Mouse (Mus musculus) gastrocnemius, postnatal 25 days (tissue): ENCODE measurements around the gene Cemip. TPM values are rescaled to one million over a fixed set of nuclear protein-coding genes. Genes with fewer than 3 reads are reported as not detected.

Source experiments
- DNase-seq: peaks from one replicate; pipeline ENCODE4 v3.0.0; 2022
- total RNA-seq, 2 experiments: library from RNA; stranded (reverse); gene quantifications; 1 replicate in 1 of 2; 2 replicates in 1 of 2; pipeline ENCODE4 v1.2.3; 2021

Gene Cemip
- total RNA-seq, 2 experiments from 2014 or later: not detected

DNA sequence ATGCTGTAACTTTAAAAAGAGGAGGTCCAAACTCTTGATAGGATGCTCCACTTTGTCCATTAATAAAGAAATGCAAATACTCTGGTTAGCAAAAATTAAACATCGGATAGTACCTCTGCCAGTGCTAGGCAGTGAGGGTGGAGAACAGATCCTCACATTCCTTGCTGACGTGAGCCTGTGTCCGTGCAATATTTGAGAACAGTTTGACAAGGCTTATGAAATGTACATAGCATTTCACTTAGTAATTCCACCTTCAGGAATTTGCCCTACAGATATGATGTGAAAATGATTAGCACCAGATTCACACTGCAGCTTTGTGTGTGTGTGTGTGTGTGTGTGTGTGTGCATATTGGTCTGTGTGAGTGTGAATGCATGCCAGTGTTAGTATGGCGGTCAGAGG lies 4.5 kb upstream of the Cemip start:
- no peak for DNase-seq

DNA sequence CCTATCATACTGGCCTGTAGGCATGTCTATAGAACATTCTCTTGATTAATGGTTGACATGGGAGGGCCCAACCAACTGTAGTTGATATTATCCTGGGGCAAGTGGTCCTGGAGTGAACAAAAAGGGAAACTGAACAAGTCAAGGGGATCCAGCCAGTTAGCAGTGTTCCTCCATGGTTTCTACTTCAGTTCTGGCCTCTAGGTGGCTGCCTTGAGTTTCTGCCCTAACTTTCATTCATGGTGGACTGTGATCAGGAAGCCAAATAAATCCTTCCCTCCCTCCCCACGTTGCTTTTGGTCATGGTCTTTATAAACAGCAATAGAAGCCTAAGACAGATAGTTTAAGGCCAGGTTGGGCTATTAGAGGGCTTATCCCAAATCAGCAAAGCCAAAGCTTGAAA lies 3.5 kb upstream of the Cemip start:
- no peak for DNase-seq

DNA sequence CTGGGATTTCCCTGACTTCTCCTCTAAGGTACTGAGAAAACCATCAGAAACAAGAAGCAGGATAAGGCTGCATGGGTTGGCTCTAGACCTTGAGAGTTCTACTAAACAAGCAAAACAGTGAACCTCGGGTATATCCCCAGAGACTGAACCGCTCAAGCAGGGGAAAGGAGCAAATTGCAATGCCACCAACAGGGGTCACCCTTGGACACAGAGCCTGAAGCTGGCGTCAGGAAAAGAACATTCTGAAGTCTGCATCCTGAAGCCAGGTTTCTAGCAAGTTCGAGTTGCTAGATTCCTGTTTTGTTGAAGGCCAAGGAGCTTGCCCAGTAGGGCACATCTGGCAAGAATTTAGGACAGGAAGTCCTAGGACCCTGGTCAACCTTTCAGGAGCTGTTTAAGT lies 2.7 kb upstream of the Cemip start:
- DNase-seq: peak; percentile 32

DNA sequence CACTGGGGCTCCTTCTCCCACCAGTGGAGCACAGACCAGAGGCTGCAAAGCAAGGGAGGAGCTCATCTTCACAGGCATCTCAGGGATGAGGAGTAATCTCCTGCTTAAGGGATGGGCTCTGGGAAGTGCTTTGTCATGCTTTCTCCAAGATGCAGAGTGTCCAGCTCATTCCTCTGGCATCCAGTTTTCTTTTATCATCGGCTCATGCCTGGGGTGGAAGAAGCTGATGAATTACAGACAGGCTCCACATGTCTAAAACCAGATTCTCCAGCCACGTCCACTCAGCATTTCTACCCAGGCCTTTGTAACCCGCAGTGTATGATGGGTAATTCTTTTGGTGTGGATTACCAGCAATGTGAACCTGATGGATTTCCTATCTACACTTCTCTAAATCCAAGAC lies 1.9 kb upstream of the Cemip start:
- DNase-seq: no peak

DNA sequence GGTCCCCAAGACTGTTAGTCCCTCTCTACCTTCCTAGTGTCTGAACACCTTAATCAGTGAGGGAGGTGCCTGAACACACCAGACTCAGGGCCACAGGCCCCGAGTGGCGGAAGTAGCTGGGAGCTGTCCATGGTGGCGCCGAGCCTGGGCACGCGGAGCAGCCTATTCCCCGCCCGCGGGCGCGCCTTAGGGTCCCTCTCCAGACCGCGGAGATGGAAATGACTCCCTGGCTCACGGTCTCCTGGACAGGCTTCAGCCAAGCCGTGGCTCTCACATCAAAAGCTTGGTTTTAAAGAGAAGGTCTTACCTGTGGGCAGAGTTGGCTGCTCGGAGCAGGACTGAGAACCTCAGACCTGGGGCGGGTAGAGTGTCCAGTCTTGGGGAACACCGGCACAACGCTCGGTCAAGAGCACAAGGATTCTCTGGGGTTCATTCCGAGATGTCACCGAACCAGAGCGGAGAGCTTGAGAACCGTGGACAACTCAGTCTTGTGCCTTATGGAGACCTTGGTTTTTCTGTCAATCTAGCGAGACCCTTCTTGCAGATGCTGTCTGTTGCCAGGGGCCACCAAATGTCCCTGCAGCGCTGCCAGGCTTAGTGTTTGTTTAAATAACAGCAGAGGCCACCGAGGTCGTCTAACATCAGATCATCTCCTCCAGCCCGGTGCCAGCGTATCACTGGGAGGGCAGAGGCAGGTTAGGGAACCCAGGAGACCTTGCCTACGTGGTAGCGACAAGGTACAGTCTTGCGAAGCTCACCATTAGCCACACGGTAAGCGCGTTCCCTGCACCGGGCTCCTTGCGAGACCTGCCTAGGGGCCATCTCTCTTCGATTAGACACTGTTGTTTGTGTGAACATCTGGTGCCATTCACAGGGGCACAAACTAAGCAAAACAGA lies 1.0 kb downstream of the Cemip start:
- DNase-seq: no peak

DNA sequence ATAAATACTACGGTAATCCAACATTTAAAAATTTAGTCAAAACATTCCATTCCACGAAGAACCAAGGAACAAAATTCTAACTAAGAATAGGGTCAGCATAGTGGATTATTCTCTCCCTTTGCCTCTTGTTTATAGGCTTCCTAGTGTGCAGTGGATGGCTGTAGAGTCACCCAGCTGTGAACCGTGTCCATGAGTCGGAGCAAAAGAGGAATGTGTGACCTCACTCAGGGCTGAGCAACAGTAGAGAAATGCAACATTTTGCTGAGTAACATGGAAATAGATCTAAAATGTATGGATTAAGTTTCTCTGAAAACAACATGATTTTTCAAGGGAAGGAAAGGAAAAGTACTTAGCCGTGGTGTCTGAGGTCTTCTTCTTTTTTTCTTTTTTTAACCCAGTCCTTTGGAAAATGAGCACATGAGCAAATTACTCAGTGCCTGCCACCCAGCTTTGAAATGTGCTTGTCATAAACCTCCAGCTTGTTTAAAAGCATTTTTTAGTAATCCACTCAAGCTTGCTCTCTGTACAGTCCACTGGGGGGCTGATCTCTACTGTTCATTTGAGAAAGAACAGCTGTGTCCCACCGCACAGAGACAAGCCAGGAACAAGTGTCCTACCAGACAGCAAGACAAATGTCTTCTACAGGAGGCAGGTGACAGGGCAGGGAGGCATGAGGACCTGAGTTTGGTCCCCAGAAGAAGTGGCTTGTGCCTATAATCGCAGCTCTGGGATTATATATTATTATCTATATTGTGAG lies 8.9 kb downstream of the Cemip start:
- no peak for DNase-seq

DNA sequence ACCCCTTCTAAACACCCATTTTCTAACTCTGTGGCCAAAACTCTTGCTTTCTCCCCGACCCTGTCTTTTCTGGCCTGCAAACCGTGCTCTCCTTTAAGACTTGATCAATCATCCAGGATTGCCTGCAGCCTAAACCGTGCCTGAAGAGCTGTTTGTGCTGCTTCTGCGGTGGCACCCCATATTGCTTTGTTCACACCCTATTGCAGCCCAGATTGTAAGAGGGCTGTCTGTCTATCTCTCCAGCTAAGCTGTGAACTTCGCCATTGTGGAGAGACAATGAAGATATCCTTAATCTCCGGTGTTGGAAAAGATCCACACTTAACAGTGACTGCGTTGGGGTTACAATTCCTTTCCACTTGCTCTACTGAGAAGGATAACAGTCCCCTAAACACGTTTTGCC lies 12.0 kb downstream of the Cemip start:
- no peak for DNase-seq

DNA sequence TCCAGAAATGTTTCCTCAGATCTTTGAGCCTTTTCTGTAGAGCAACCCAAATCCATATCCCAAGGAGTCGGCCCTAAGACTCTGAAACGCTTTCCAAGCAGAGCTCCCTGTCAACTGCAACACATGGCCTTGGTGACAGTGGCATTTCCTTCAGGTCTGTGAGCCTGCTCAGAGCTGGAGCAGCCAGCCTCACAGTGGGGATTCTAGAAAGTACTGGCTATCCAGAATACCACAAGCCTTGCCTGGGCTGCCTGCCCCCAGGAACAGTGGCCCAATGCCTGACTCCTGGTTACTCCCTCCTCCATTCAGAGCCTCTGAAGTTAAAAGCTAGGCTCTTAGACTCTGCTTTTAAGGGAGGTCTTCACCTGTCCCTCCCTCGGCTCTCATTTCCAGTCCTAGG lies 12.4 kb downstream of the Cemip start:
- DNase-seq: no peak

DNA sequence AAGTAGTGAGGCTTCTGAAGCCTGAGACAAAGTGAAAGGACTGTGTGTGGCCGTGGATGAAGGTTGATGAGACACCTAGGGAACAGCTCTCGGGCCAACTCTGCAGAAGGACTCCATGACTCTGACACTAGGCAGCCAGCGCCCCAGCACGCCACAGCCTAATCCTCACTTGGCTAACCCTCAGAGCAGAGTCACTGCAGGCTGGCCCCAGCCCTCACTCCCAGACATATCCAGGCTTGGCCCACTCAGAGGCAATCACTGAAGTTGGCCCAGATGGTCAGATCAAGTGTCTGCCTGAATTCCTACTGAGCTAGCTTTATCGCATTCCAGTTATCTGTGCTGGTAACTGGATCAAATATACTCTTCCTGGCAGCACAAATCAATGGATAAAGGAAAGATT lies 17.4 kb downstream of the Cemip start:
- DNase-seq: peak; percentile 66

DNA sequence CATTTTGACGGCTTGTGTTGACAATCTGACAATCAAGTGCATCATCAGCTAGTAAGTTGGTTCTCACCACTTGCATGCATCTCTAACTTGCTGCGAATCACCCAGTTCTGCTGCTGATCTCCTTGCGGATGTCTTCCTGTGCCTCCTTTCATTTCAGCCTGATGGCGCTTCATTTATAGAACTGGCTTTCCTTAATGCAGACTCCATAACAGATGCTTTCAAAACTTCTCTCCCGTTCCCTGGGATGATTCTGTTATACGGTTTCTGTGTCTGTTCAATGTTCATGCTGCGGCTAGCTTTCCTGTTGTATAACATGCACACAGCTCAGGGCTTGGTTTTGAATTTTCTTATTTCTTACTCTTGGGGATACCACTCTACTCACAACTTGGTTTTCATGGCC lies 26.5 kb downstream of the Cemip start:
- no peak for DNase-seq

DNA sequence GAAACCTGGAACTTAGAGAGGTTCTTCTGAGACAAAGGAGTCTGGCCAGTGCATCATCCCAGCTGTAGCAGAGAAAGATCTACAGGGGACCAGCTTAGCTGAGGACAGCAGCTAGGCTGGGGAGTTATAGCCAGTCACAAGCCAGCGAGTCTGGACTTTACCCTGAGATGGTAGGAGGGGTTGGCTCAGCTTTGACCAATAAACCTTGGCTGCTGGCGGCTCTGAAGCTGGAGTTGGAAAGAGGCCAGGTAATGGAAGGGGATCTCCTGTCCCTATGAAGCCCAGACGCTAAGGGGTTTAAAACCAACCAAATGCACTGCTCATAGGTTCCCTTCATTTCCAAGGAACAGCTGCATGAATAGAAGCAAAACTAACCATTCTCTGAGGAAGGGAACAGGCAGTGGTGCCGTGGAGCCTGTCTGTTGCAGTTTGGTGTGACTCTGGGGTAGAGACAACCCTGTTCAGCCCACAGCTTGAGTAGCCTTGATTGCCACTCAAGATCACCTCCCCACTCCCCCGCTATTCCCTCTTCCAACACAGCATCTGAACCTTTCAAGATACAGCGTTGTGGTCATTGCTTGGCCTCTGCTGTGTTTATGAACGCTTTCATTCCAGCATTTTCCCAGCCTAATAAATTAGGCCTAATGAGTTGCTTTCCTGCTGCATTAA lies 30.2 kb downstream of the Cemip start:
- no peak for DNase-seq

DNA sequence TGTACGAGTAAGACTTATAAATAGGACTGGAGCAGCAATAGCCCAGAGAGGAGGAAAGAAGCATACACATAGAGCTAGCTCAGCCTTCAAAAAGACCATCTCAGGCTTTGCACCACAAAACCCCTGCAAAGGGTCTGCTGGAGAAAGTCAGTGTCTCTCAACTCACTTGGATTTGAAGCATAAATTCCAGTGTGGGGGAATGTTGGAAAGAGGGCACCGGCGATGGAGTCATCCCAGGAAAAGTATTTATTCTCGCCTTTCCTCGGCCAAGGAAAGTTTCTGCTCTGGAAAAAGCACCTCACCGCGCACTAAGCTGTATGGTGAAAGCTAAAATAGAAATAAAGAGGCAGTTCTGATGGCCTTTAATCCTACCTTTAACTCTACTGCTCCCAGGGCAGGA lies 32.4 kb downstream of the Cemip start:
- no peak for DNase-seq

DNA sequence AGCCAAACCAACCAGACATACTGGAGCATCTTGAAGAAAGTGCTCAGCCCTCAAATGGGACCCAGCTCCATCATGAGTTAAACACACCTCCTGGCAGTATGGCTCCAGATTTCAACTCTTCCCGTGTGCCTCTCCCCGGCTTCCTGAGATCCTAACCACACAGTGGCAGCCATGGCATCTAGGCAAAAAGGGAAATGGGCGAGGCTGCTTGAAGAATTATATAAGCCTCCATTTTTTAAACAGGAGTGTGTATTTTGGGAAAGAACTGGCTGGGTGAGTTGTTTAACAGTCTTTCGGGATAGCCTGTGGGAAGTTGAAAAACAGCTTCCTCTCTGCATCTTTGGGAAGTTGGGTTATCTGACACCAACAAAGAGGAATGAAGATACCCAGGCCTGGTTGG lies 34.9 kb downstream of the Cemip start:
- no peak for DNase-seq

DNA sequence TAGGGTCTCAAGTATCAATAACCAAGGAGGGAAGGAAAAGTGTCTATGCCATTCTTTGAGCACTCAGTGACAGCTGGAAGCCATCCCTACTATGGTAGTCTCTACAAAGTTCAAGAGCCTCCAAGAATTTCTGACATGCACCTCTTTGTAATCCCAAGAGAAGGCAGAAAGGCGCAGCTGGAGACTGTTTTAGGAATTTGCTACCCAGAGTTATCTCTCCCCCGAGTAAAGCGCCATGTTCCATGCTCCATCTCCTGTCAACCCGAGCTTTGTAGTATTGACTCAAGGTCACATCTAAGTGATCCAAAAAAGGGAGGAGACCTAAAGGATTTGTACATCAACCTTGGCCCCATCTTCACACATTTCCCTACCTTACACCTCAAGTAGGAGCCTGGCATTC lies 40.8 kb downstream of the Cemip start:
- no peak for DNase-seq

DNA sequence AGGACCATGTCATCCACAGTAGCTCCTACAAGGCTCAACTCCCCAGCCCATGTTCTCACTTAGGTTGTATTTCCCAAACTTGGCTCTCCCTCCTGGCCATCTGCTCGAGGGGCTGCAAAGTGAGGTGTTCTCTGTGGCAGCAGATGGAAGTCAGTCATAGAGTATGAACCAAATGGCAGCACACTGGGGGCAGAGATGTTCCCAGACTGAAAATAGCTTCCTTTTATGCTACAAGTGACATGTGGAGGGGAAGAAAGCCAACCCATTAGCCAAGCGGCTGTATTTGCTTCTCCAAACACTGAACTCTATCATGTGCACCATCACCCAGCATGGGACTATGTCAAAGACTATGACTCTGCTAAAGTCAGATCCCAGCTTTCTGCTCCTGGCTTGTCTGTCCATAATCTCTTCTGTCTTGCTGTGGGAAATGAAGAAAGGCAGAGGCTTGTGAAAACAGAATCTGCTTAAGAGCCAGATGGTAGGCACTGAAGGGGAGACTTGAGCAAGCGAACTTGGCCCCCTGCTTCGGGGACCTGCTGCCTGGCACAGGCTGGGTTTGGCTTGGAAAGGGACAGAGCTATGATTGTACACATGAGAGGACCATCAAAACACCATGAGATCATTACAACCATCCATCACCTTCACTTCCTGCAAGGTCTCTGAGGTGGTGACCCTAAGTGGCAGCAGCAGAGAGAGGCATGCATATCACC lies 41.6 kb downstream of the Cemip start:
- no peak for DNase-seq

DNA sequence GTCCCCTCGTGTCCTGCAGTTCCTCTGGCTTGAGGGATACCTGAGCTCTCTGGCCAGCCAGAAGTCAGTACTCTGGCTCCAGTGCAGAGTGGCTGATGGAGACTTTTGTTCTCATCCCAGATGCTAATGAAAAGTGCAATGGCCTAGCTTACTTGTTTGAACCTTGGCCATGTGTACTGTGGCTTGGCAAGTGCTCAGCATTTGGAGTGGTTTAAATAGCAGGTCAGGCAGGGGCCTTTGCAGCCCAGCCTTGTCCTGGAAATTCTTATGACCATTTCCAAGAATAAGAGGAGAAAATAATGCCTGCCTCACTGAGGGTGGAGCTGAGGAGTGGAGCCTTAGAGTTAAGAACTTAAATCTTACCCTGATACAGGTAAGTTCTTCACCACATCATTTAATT lies 43.6 kb downstream of the Cemip start:
- DNase-seq: no peak

DNA sequence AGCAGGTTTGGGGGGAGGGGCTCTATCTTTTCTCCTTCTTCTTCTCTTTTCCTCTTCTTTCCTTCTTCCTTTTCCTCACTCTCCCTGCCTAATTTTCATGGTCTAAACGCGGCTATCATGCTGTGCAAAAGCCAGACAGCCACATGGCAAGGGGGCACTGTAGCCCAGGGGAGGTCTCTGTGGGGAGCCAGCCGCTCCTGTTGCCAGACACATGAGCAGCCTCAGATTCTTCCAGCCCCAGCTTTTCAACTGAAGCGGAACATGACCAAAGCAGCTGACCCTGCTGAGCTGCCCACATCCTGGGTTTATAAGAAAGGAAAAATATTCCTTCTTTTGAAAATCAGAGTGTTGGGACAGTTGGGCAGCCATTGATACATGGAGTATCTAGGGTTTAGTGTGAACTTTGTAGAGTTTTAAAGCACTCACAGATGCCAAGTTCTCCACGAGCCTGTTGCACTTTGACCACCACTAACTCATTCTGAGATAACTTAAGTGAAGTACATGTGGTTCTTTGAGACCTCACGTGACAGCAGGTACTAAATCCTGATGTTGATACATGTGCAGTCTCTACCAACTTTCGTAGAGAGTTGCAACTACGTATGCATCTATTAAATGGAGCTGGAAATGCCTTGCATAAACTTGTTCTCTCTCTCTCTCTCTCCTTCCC lies 46.3 kb downstream of the Cemip start:
- DNase-seq: no peak

DNA sequence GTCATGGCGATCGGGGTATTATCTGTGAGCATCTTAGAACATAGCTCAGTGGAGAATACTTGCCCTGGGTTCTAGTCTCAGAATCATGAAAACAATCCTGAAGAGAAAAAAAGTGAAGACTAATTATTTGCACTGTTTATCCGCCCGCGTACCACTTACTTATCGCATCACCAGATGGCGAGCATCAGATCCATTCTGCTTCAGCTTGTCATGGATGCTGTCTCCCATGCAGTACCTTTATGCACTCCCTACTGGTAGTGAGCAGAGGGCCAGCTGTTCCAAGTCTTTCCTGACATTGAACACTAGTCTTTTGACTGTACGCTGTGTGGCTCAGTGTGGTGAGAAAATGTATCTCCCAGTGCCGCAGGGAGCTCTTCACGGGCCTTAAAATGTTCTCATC lies 47.7 kb downstream of the Cemip start:
- DNase-seq: no peak

DNA sequence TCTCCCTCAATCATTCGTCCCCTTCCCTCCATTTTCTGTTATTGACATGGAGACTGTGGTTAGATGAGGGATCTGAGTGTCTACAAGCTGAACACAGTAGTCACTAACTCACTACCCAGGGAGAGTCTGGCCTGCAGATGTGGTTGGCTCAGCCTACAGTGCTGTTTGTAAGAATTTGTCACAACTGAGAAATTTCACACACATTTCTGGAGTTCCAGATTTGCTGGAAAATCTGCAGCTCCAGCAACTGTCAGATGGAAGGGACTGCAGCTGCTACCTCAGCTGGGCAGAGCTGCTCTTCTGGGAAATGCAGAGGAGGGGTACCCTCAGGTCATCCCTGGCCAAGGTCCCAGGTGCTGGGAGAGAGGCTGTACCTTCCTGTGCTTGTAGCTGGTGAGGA lies 53.5 kb downstream of the Cemip start:
- no peak for DNase-seq

DNA sequence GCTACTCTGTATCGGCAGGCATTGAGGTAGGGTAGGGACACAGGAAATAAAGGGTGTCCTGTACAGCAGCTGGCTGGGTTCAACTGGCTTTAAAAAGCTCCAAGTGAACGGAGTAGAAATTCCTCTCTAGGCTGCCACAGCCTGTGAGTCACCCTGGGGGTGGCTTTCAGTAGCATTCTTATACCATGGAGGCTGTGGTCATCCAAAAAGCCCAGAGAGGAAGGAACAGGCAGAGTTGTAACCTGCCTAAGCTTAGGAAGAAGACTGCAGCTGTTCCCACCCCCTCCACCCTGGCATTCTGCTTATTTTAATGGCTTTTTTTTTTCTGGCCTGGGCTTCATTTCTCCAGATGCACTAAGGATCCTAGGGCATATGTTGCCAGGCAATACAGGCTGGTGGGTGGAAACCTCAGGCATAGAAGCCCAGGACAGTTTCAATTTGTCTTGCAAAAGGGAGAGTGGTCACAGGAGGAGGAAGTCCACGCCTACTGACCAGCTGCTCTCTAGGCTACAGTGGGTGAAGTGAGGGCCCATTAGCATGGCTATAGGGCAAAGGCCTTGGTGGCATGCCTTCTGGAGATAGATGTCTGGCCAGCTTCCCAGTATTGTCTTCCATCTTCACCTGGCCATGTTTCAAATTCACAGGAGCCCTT lies 57.1 kb downstream of the Cemip start:
- no peak for DNase-seq

DNA sequence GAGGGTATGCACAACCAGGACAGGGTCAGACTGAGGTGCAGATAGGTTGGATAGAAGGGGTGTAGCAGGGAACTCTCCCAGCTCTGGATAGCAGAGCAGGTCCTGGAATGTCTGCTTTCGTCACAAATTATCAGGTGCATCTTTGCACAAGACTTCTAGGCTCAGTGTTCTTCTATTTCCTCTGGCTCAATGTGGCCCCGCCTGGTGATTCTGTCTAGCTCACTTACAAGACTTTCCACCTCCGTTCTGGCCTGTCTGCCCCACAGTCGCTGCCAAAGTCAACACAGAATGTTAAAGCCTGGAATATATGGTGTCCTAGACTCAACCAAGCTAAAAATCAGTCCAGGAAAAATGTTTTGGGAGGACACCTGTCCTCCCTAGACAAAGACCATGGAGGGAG lies 57.9 kb downstream of the Cemip start:
- DNase-seq: no peak
